Mouse (Mus musculus): ENCODE measurements around the gene Fam117a. TPM values are rescaled to one million over a fixed set of nuclear protein-coding genes. Genes with fewer than 3 reads are reported as not detected.

Fam117a gene
- polyA plus RNA-seq, 1 experiment from 2014 or later = 11.8 TPM

- no peaks in the 10 kb centered on the region for H3K9me3 ChIP-seq (ENCODE audit: control insufficient read depth, low read length)
- H3K9ac ChIP-seq (ENCODE audit: low read length) = peak overlapping the region; percentile 96
- peak overlapping the region; percentile 82 for H3K4me2 ChIP-seq (ENCODE audit: low read depth)
- H3K27me3 ChIP-seq (ENCODE audit: control insufficient read depth, insufficient read depth, low read length) = no peaks in the 10 kb centered on the region
- under 1% methylated on average over 37 of the region's 37 CpGs for WGBS
- peak; percentile 97 for DNase-seq (ENCODE audit: low spot score)
- H3K27ac ChIP-seq (ENCODE audit: low read depth, low read length) = peak overlapping the region; percentile 89
- H3K36me3 ChIP-seq (ENCODE audit: control insufficient read depth, insufficient read depth, low read length) = peaks cover 4% of the 10 kb centered on the region
- H3K4me1 ChIP-seq (ENCODE audit: control insufficient read depth, insufficient read depth, low read length) = peaks cover 10% of the 10 kb centered on the region
- H3K4me3 ChIP-seq (ENCODE audit: low read depth, low read length) = peak overlapping the region; percentile 96
- ATAC-seq (ENCODE audit: insufficient read depth, low FRiP score, low TSS enrichment) = peak; percentile 94
Measured at GRCm38 (mm10) chr11:95309510-95310006, 27.3 kb upstream of the Fam117a start.

- H3K27me3 ChIP-seq (ENCODE audit: control insufficient read depth, insufficient read depth, low read length) = no peaks in the 10 kb centered on the region
- WGBS = under 1% methylated on average over 42 of the region's 42 CpGs
- H3K27ac ChIP-seq (ENCODE audit: low read depth, low read length) = peak within 1 kb of the TSS; percentile 89
- DNase-seq (ENCODE audit: low spot score) (peak; percentile 96), ATAC-seq (ENCODE audit: insufficient read depth, low FRiP score, low TSS enrichment) (peak; percentile 92)
- H3K4me1 ChIP-seq (ENCODE audit: control insufficient read depth, insufficient read depth, low read length) = peaks cover 10% of the 10 kb centered on the region
- H3K4me2 ChIP-seq (ENCODE audit: low read depth) = peak within 1 kb of the TSS; percentile 82
- H3K9me3 ChIP-seq (ENCODE audit: control insufficient read depth, low read length) = no peaks in the 10 kb centered on the region
- peaks cover 4% of the 10 kb centered on the region for H3K36me3 ChIP-seq (ENCODE audit: control insufficient read depth, insufficient read depth, low read length)
- H3K9ac ChIP-seq (ENCODE audit: low read length) = peak within 1 kb of the TSS; percentile 96
- H3K4me3 ChIP-seq (ENCODE audit: low read depth, low read length) = peak within 1 kb of the TSS; percentile 96
Measured at GRCm38 (mm10) chr11:95310007-95310647, 26.7 kb upstream of the Fam117a start, which contains the start of gene Kat7. Gene Kat7, minus strand, starts transcription at chr11:95310246.

GRCm38 (mm10) chr11:95310648-95311424 lies 26.0 kb upstream of the Fam117a start:
- Histone ChIP-seq H3K4me3 (ENCODE audit: low read depth, low read length) (peak overlapping the region; percentile 96), H3K4me2 (ENCODE audit: low read depth) (peak overlapping the region; percentile 51), H3K27ac (ENCODE audit: low read depth, low read length) (no peak overlapping the region), H3K9ac (ENCODE audit: low read length) (peak overlapping the region; percentile 59), H3K36me3 (ENCODE audit: control insufficient read depth, insufficient read depth, low read length) (peaks cover under 1% of the 10 kb centered on the region), H3K27me3 (ENCODE audit: control insufficient read depth, insufficient read depth, low read length) (no peaks in the 10 kb centered on the region), H3K9me3 (ENCODE audit: control insufficient read depth, low read length) (no peaks in the 10 kb centered on the region), H3K4me1 (ENCODE audit: control insufficient read depth, insufficient read depth, low read length) (peaks cover 10% of the 10 kb centered on the region)
- DNase-seq (ENCODE audit: low spot score) = no peak
- 6% methylated on average over 17 of the region's 17 CpGs for WGBS
- no peak for ATAC-seq (ENCODE audit: insufficient read depth, low FRiP score, low TSS enrichment)

- no peaks in the 10 kb centered on the region for H3K27me3 ChIP-seq (ENCODE audit: control insufficient read depth, insufficient read depth, low read length)
- H3K4me1 ChIP-seq (ENCODE audit: control insufficient read depth, insufficient read depth, low read length) = peaks cover 10% of the 10 kb centered on the region
- no peaks in the 10 kb centered on the region for H3K9me3 ChIP-seq (ENCODE audit: control insufficient read depth, low read length)
- H3K27ac ChIP-seq (ENCODE audit: low read depth, low read length) = no peak overlapping the region
- no peak overlapping the region for H3K4me3 ChIP-seq (ENCODE audit: low read depth, low read length)
- no peak for DNase-seq (ENCODE audit: low spot score)
- 27% methylated on average over 5 of the region's 5 CpGs for WGBS
- ATAC-seq (ENCODE audit: insufficient read depth, low FRiP score, low TSS enrichment) = no peak
- H3K36me3 ChIP-seq (ENCODE audit: control insufficient read depth, insufficient read depth, low read length) = no peaks in the 10 kb centered on the region
- peak overlapping the region; percentile 51 for H3K4me2 ChIP-seq (ENCODE audit: low read depth)
- no peak overlapping the region for H3K9ac ChIP-seq (ENCODE audit: low read length)
Measured at GRCm38 (mm10) chr11:95311425-95311807, 25.4 kb upstream of the Fam117a start.

GRCm38 (mm10) chr11:95315215-95315955 lies 21.4 kb upstream of the Fam117a start:
- Histone ChIP-seq H3K4me3 (ENCODE audit: low read depth, low read length) (no peak overlapping the region), H3K4me1 (ENCODE audit: control insufficient read depth, insufficient read depth, low read length) (0 out of 2 replicates have a peak, but pooled peaks cover 3% of the 10 kb centered on the region), H3K4me2 (ENCODE audit: low read depth) (no peak overlapping the region), H3K9me3 (ENCODE audit: control insufficient read depth, low read length) (no peaks in the 10 kb centered on the region), H3K27ac (ENCODE audit: low read depth, low read length) (no peak overlapping the region), H3K9ac (ENCODE audit: low read length) (no peak overlapping the region), H3K27me3 (ENCODE audit: control insufficient read depth, insufficient read depth, low read length) (no peaks in the 10 kb centered on the region), H3K36me3 (ENCODE audit: control insufficient read depth, insufficient read depth, low read length) (no peaks in the 10 kb centered on the region)
- DNase-seq (ENCODE audit: low spot score) (no peak), ATAC-seq (ENCODE audit: insufficient read depth, low FRiP score, low TSS enrichment) (no peak)
- WGBS = 79% methylated on average over 7 of the region's 7 CpGs

GRCm38 (mm10) chr11:95318116-95318515 lies 18.7 kb upstream of the Fam117a start:
- Histone ChIP-seq H3K27me3 (ENCODE audit: control insufficient read depth, insufficient read depth, low read length) (no peaks in the 10 kb centered on the region), H3K36me3 (ENCODE audit: control insufficient read depth, insufficient read depth, low read length) (no peaks in the 10 kb centered on the region), H3K4me2 (ENCODE audit: low read depth) (no peak overlapping the region), H3K9me3 (ENCODE audit: control insufficient read depth, low read length) (no peaks in the 10 kb centered on the region), H3K27ac (ENCODE audit: low read depth, low read length) (no peak overlapping the region), H3K4me1 (ENCODE audit: control insufficient read depth, insufficient read depth, low read length) (no peaks in the 10 kb centered on the region), H3K9ac (ENCODE audit: low read length) (no peak overlapping the region), H3K4me3 (ENCODE audit: low read depth, low read length) (no peak overlapping the region)
- WGBS = 91% methylated on average over 9 of the region's 9 CpGs
- ATAC-seq (ENCODE audit: insufficient read depth, low FRiP score, low TSS enrichment) = no peak
- DNase-seq (ENCODE audit: low spot score) = no peak

GRCm38 (mm10) chr11:95319506-95319905 lies 17.3 kb upstream of the Fam117a start:
- Histone ChIP-seq H3K27me3 (ENCODE audit: control insufficient read depth, insufficient read depth, low read length) (no peaks in the 10 kb centered on the region), H3K4me2 (ENCODE audit: low read depth) (no peak overlapping the region), H3K36me3 (ENCODE audit: control insufficient read depth, insufficient read depth, low read length) (no peaks in the 10 kb centered on the region), H3K9ac (ENCODE audit: low read length) (no peak overlapping the region), H3K4me1 (ENCODE audit: control insufficient read depth, insufficient read depth, low read length) (0 out of 2 replicates have a peak, but pooled peaks cover 4% of the 10 kb centered on the region), H3K27ac (ENCODE audit: low read depth, low read length) (no peak overlapping the region), H3K9me3 (ENCODE audit: control insufficient read depth, low read length) (no peaks in the 10 kb centered on the region), H3K4me3 (ENCODE audit: low read depth, low read length) (no peak overlapping the region)
- DNase-seq (ENCODE audit: low spot score) (no peak), ATAC-seq (ENCODE audit: insufficient read depth, low FRiP score, low TSS enrichment) (no peak)
- WGBS = 63% methylated on average over 1 of the region's 1 CpGs

- Histone ChIP-seq H3K36me3 (ENCODE audit: control insufficient read depth, insufficient read depth, low read length) (no peaks in the 10 kb centered on the region), H3K9me3 (ENCODE audit: control insufficient read depth, low read length) (no peaks in the 10 kb centered on the region), H3K27ac (ENCODE audit: low read depth, low read length) (no peak overlapping the region), H3K4me3 (ENCODE audit: low read depth, low read length) (no peak overlapping the region), H3K4me2 (ENCODE audit: low read depth) (no peak overlapping the region), H3K27me3 (ENCODE audit: control insufficient read depth, insufficient read depth, low read length) (no peaks in the 10 kb centered on the region), H3K9ac (ENCODE audit: low read length) (no peak overlapping the region), H3K4me1 (ENCODE audit: control insufficient read depth, insufficient read depth, low read length) (0 out of 2 replicates have a peak, but pooled peaks cover 5% of the 10 kb centered on the region)
- no peak for ATAC-seq (ENCODE audit: insufficient read depth, low FRiP score, low TSS enrichment)
- no peak for DNase-seq (ENCODE audit: low spot score)
- WGBS = 100% methylated on average over 1 of the region's 1 CpGs
Measured at GRCm38 (mm10) chr11:95320010-95320409, 16.8 kb upstream of the Fam117a start.

Measured in neural tube, embryonic 11.5 days (tissue).